Mouse (Mus musculus) megakaryocyte, embryonic 14.5 days (primary cell): Measurements from ENCODE around the gene F12. TPM values are rescaled to one million over a fixed set of nuclear protein-coding genes. Genes with fewer than 3 reads are reported as not detected.
"Not testable (repeated sequence)": the region's sequence is repeated elsewhere in the genome, so short reads cannot be mapped to it uniquely, and the experiment has no call there.

Source experiments
- H3K27me3 ChIP-seq: replicated peaks from 2 replicates; pipeline ENCODE3; 2012; ENCODE audit warnings: inconsistent platforms
- H3K36me3 ChIP-seq: replicated peaks from 2 replicates; pipeline ENCODE3; 2012; ENCODE audit warnings: low read length, inconsistent platforms, mixed read lengths
- H3K4me1 ChIP-seq: 2 replicates; pipeline ENCODE4 v1.6.1; 2012; ENCODE audit warnings: inconsistent platforms
- H3K4me3 ChIP-seq: replicated peaks from 2 replicates; pipeline ENCODE3; 2012; ENCODE audit warnings: moderate library complexity, mild to moderate bottlenecking, inconsistent platforms
- H3K9me3 ChIP-seq: 2 replicates; pipeline ENCODE4 v1.6.1; 2012; ENCODE audit warnings: inconsistent platforms
- FLI1 ChIP-seq: IDR thresholded peaks from 2 replicates; pipeline ENCODE4 v1.6.1; 2012; ENCODE audit warnings: low read length, inconsistent platforms, mixed read lengths
- GATA1 ChIP-seq: IDR thresholded peaks from 3 replicates; pipeline ENCODE4 v1.6.1; 2012; ENCODE audit warnings: mixed read lengths, low read length, inconsistent platforms, borderline replicate concordance
- polyA plus RNA-seq: library from polyadenylated mRNA; stranded (reverse); fragments of >175 nt; gene quantifications from 2 replicates; pipeline ENCODE4 v1.2.3, GENCODE M21; 2012; ENCODE audit warnings: low replicate concordance; ENCODE audit not compliant: insufficient read depth

Gene F12
- polyA plus RNA-seq, 1 experiment: 0.54 TPM

DNA sequence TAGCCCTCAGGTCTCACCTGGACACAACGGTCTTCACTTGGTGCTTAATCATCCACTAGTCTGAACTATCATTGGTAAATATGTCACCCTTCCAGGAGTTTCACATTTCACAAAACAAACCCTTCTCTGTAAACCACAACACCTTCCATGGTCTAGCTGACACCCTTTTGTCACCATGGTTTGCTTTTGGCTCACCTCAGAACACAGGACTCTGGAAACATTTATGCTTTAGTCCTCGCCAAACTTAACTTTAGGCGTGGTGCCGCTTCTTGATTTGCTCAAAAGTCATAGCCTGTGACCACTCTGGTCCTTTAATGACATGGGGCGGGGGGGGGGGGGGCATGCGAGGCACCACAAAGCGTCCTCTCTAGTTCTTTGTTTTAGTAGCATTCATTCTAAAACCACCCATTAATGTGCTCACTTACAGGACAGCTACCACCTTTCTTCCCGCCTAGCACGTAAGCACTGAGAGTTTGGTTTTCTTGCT lies 17.2 kb upstream of the F12 start:
- H3K4me1 ChIP-seq: peaks cover 66% of the 10 kb centered on the region
- no peaks in the 10 kb centered on the region for H3K27me3 ChIP-seq
- peaks cover 12% of the 10 kb centered on the region for H3K36me3 ChIP-seq
- TF ChIP-seq GATA1 (no peak), FLI1 (no peak)
- H3K9me3 ChIP-seq: peaks cover 3% of the 10 kb centered on the region; the same call in 1 of the 2 replicates
- H3K4me3 ChIP-seq: peak overlapping the region; percentile 96

DNA sequence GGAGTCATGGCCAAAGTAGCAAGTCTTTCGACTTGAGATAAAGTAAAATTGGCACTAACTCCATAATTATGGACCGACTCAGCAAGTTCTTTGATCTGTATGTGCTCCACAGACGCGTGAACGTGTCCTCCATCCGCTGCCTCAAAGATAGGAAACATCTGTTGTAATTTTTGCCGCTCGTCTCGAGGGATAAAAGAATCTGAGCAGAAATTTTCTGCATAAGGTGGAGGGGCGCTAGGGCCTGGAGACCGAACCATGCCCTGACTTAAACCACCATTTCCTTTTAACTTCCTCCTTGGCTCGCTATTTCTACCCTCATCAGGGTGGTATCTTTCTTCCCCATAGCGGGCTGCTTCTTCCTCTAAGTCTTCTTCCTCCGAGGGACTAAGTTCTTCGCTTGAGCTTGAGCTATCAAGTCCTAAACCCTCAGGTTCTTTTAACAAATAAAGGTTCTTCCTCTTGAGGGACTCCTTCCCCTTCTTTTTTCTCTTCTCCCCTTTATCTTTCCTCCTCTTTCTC lies 10.6 kb upstream of the F12 start:
- peaks cover 30% of the 10 kb centered on the region for H3K4me1 ChIP-seq
- H3K27me3 ChIP-seq, H3K4me3 ChIP-seq, H3K9me3 ChIP-seq, H3K36me3 ChIP-seq: not testable (repeated sequence)

DNA sequence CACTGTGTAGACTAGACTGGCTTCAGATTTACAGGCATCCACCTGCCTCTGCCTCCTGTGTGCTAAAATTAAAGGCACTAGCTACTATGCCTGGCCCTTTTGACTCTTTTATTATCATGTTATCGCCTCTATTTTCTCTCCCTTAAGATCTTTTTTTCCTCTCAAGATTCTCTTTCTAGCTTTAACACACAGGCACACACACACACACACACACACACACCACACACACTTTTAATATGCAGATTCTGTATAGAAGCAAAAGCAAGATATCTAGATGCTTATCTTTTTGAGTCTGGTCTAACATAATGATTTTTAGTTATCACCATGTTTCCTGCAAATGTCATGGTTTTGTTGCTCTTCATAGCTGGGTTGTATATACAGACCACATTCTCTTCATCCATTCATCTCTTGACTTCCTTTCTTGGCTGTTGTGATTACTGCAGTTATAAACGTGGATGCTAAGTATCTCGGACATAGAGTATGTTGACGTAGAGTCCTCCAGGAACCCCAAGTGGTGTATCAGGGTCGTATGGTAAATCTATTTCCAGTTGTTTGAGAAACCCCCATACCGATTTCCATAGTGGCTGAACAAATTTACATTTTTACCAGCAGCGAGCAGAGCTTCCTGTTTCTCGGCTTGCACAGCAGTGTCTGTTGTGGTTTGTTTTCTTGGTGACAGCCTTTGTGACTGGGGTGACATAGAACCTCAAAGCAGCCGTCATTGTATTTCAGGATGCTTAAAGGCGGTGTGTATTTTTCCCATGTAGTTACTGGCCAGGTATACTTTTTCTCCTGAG lies 5.5 kb upstream of the F12 start:
- no peak for TF ChIP-seq GATA1
- TF ChIP-seq FLI1: no peak
- Histone ChIP-seq H3K4me3 (peak overlapping the region; percentile 72), H3K27me3 (peaks cover 5% of the 10 kb centered on the region), H3K4me1 (peaks cover 38% of the 10 kb centered on the region), H3K9me3 (peaks cover 3% of the 10 kb centered on the region; the same call in 1 of the 2 replicates), H3K36me3 (no peaks in the 10 kb centered on the region)

GRCm38 (mm10) chr13:55430566-55430965 lies 4.0 kb upstream of the F12 start:
- Histone ChIP-seq H3K27me3 (peaks cover 19% of the 10 kb centered on the region), H3K4me3 (no peak overlapping the region), H3K36me3 (no peaks in the 10 kb centered on the region), H3K4me1 (peaks cover 38% of the 10 kb centered on the region), H3K9me3 (peaks cover 3% of the 10 kb centered on the region; the same call in 1 of the 2 replicates)
- no peak for TF ChIP-seq FLI1
- TF ChIP-seq GATA1: no peak

- Histone ChIP-seq H3K36me3 (no peaks in the 10 kb centered on the region), H3K27me3 (peaks cover 22% of the 10 kb centered on the region), H3K4me1 (peaks cover 38% of the 10 kb centered on the region), H3K9me3 (peaks cover 3% of the 10 kb centered on the region; the same call in 1 of the 2 replicates), H3K4me3 (peak overlapping the region; percentile 84)
- TF ChIP-seq GATA1 (no peak), FLI1 (no peak)
Measured at GRCm38 (mm10) chr13:55429226-55429888, 2.8 kb upstream of the F12 start.

DNA sequence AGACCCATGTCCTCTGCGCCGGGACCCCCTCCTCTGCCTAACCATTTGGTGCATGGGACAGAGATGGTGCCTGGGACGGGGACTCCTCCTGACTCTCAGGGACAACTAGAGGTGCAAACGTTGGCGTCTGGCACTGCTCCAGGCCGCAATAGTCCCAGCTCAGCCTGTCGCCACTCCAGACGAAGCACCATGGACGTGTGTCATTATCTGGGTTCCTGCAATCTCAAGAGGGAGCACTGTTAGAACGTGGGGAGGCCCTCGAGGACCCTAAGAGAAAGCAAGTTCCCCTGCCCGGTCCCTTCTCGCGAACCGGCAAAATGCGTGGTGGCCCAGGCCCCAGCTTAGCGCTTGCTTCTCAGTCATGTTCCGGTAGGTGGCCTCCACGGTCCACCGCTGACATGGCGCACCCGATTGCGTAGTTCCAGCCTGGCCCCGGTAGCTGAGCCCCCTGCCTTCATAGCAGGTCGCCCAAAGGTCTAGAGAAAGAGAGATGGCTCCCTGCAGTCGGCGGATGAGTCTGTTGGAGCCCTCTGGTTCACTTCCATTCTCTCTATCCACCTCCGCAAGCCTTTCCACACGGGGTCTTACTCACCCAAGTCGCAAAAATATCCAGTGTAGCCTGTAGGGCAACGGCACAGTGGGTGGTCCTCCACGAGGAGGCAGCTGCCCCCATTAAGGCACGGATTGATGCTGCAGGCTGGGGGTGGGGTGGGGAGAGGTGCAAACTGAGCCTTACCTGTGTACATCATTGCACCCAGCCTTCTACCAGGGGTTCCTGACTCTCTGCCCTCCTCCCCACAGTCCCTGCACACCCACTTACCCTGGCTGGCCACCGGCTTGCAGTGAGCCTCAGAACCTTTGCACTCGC lies 5.4 kb downstream of the F12 start:
- peak overlapping the region; percentile 87 for H3K4me3 ChIP-seq
- no peaks in the 10 kb centered on the region for H3K36me3 ChIP-seq
- peaks cover 40% of the 10 kb centered on the region for H3K4me1 ChIP-seq
- TF ChIP-seq GATA1 (no peak), FLI1 (no peak)
- H3K9me3 ChIP-seq: peaks cover 11% of the 10 kb centered on the region
- peaks cover 74% of the 10 kb centered on the region for H3K27me3 ChIP-seq

DNA sequence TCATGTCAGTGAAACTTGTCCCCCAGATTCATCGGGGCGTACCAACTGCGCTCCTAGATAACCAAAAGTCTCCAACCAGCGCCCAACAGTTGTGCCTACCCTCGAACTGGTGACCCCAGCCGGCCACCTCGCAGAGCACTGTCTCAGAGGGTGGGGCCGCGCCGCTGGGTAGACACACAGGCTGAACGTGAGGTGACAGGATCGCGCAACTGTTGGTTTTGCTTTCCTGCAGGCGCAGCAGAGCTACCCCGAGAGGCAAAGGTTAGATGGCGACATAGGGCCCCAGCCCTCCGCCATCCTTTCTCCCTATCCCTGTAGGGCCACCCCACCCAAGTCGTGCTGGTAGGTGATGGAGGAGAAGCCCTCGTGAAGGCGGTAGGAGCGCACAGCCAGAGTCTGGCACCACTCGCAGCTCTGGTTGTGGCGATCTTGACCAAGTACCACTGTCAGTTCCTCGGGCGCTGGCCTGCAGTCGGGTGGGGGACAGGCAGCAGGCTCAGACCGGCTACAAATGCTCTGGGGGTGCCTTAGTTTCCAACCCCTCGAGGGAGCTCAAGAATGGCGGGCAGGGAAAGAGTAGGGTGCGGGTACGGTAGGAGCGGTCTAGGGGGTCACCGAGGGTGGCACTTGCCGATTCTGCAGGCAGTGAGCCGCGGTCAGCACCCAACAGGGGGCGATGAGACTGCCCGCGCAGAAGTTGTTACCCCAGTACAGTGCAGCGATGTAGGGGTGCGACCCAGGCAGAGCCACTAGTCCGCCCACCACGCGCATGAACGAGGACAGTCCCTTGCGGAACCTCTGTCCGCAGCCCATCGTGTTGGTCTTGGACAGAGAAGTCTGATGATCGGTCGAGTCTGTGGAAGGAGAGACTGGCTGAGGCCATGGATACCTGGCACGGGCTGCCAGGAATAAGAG lies 6.3 kb downstream of the F12 start:
- Histone ChIP-seq H3K27me3 (peaks cover 69% of the 10 kb centered on the region), H3K36me3 (no peaks in the 10 kb centered on the region), H3K4me1 (peaks cover 40% of the 10 kb centered on the region), H3K9me3 (peaks cover 11% of the 10 kb centered on the region), H3K4me3 (peak overlapping the region; percentile 70)
- no peak for TF ChIP-seq GATA1
- no peak for TF ChIP-seq FLI1

- peaks cover 78% of the 10 kb centered on the region for H3K27me3 ChIP-seq
- H3K36me3 ChIP-seq: no peaks in the 10 kb centered on the region
- no peak overlapping the region for H3K4me3 ChIP-seq
- H3K4me1 ChIP-seq: peaks cover 49% of the 10 kb centered on the region
- H3K9me3 ChIP-seq: peaks cover 18% of the 10 kb centered on the region
- TF ChIP-seq FLI1 (no peak), GATA1 (no peak)
Measured at GRCm38 (mm10) chr13:55419142-55419541, 7.5 kb downstream of the F12 start.

GRCm38 (mm10) chr13:55418004-55418403 lies 8.6 kb downstream of the F12 start:
- H3K4me1 ChIP-seq: peaks cover 57% of the 10 kb centered on the region
- H3K27me3 ChIP-seq: peaks cover 78% of the 10 kb centered on the region

More at GRCm38 (mm10) chr13:55418004-55418403, 8.6 kb downstream of the F12 start:
- no peak for TF ChIP-seq FLI1
- Histone ChIP-seq H3K36me3 (no peaks in the 10 kb centered on the region), H3K4me3 (peak overlapping the region; percentile 79), H3K9me3 (peaks cover 18% of the 10 kb centered on the region)
